Mouse (Mus musculus) kidney, postnatal 25 days (tissue): ENCODE results near the gene Hadh.

Experiments
- DNase-seq, 2 experiments: peaks; one replicate each; pipeline ENCODE4 v3.0.0; 2021; ENCODE audit warnings: mixed read lengths in 2 of 2

The Hadh gene

DNA sequence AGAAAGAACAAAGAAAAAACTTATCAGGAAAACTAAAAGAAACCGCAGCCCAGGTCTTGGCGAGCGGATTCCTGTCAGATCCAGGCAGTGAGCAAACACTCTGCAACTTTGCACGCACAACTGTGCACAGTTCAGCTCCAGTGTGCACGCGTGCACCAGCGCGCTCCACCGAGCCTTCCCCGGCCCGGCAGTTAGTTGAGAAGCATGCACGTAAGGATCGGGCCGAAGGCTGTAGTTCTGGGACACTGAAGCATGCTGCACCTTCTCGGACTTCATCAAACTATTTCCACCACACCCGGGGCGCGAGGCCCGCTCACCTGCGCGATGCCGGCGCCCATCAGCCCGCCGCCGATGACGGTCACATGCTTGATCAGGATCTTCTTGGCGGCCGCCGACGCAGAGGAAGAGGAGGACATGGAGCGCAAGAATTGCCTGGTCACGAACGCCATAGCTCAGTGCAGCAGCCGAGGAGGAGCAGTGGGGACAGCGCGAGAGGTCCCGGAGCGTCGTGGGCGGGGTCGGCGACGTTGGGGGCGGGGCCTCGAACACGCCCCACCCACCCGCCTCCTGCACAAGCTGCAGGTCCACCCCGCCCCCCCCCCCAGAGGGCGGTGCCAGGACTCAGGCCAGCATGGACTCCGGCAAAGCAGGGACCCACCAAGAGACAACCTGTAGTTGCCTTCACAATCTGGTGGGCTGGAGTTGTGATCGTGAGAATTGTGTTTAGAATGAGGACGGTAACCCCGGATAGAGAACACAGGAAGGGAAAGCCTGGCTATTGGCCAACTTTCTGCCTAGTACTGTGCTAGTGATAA is at the start of gene Hadh:
TSS of gene Hadh (minus strand) at position 543 of the 815 bp plus-strand sequence.
- DNase-seq, result peak; percentile 88 to 93

DNA sequence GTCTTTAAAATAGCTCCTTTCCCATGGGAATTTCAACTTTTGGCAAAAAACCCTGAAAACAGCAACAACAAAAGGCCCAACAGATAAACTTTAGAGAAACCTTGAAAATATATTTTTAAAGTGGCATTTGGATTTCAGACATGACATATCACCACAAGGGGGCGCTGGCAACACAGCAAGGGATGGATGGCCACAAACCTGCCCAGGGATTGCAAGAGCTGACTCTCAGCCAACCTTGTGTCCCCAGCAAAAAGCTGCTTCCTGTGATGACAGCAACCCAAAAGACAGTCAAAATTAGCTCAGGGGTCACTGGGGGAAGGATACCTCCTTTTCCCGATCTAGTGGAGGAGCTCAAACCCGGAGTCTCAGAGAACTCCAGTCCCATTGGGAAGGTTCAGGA is 48.3 kb upstream of the Hadh start:
- peak; percentile 86 to 93 for DNase-seq

- DNase-seq, result no peak
Observed at GRCm38 (mm10) chr3:131318211-131318610, 46.3 kb upstream of the Hadh start.

DNA sequence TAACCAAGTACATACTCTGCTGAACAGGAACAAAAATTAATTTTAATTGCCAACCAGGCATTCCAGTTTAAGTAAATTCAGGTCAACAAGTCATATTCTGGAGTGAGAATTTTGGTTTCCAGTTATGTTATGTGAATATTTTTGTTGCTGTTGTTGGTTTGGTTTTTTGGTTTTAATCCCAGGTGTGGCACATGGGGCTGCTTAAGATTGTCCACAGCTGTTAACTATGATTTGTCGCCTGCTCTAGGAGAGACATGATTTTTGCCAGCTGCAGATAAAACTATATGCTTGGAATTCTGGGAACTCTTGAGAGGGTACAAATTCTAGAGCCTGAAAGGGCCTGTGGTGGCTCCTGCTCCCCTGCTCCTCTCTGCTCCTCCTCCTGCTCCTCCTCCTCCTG is 45.2 kb upstream of the Hadh start:
- no peak for DNase-seq

DNA sequence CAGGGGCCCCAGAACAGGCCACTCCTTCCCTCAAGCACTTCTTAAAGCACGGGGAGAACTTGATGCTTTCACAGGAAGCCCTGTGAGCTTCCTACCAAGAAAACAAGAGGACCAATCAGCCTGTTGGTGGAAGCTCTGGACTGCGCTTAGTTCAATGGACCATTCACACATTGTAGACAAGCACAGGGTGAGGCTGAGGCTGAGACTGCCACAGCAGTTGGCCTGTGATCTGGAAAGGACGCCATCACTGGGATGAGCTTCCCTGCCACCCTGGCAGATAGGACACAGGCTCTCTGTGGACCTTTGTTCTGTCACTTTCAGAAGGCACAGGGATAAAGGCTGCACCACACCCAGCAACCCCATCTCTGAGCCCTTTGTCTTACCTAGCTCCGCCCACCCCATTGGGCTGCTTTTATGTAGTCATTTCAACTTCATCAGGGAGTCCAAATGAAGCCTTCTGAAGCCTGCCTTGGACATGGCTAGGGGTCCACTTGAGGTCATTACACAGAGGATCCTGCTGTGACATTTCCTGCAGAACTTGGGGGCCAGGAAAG is 44.1 kb upstream of the Hadh start:
- no peak for DNase-seq

DNA sequence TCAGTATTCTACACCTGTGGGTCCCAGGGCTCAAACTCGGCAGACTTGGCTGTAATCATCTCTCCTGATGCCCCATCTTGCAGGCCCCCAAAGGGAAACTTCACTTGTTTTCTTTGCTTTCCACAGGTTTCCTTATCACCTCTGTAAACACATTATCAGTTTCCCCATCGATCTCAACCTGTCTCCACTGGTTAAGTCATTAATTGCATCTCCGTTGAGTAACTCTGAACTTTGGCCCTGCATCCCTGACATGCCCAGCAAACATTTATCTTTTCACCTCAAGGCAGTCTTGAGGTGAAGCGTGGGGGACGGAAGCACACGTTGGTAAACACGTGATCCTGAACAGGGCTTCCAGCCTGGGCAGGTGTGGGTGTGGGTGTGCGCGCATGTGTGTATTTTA is 40.4 kb upstream of the Hadh start:
- no peak for DNase-seq

GRCm38 (mm10) chr3:131310572-131310971 is 38.7 kb upstream of the Hadh start:
- no peak for DNase-seq

DNA sequence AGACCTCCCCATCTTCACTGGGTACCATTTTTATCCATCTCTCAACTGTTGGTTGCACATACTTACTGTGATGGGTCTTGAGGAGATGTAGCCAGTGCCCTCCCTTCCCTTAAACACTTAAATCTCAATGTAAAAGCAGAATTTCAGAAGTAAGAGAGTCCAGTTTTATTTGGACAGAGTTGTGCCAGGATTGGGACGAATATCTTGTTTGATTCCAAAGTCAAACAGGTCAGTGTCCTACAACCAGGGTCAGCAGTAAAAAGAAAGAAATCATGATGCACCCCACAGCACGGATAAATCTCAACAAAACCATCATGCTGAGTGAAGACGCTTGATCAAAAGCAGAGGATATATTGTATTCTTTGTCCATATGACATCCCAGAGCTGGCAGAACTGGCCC is 35.9 kb upstream of the Hadh start:
- DNase-seq, result no peak

GRCm38 (mm10) chr3:131306255-131306654 is 34.4 kb upstream of the Hadh start:
- no peak for DNase-seq

DNA sequence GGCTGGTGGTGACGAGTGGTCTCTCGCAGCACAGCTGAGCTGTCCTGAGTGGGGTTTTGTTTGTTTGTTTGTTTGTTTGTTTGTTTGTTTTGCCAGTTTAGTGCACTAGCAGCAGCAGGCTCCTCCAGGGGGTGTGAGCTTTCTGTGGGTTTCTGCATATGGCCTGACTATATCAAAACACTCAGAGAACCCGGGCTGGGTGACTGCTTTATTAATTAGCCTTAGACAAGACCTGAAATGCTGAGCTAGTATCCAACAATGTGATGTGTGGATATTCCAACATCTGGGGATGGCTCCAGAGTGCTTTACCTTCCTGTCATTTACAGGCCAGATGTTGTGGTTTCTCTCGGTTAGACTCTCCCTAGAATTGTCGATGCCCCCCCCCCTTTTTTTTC is 31.4 kb upstream of the Hadh start:
- DNase-seq, result no peak

GRCm38 (mm10) chr3:131302452-131303319 is 30.8 kb upstream of the Hadh start, which contains the start of gene Cyp2u1:
TSS of gene Cyp2u1 (minus strand) at chr3:131303227.
- peak; percentile 92 to 97 for DNase-seq

DNA sequence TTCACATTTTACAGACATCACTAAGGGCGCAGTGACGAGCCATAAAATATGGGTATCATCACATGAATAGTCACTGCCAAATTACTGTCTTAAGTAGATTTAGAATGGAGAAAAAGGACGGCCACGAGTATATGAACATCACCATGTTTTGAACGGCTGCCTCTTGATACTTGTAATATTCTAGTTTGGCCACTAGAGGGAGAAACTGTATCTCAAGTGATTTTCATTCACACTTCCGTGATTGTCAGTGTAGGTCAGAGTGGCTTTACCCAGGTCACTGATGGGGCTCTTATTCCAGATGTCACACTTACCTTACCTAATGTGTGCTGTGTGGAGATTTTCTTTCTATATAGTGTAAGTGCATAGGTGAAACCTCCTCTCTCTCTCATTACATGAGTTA is 28.0 kb upstream of the Hadh start:
- DNase-seq, result no peak

DNA sequence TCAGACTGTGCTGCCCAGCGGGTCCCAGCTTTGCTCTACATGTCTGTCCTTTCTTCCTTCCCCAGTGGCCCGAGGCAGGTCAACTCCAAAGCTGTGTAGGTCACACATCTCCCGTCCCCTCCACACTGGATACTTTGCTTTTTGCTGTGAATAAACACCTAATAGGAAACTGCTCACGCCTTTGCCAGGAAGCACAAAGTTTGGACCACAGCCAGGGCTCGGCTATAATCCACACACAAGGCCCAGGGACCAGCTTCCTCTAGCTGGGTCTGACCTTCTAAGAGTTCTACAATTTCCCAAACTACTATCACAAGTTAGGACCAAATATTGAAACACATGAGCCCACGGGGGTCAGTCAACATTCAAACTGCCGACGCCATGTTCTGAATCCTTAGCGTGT is 27.2 kb upstream of the Hadh start:
- DNase-seq, result peak; percentile 31 to 59

DNA sequence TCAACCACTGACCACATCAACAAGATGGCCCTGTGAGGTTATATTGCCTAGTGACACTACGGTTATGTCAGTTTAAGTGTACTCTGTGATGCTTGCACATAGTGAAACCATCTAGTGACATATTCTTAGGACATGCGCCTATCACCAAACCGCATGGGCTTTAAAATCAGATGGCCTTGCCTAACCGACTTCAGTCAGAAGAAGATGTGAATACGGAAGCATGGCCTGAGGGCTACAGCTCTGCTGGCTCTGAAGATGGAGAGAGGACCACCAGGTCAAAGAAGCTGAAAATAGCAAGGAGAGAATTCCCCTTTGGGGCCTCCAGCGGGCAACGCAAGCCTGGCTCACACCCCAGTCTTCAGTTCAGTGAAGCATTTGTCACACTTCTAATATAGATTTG is 25.0 kb upstream of the Hadh start:
- no peak for DNase-seq

GRCm38 (mm10) chr3:131295513-131296200 is 23.8 kb upstream of the Hadh start:
- peak in 1 of 2 experiments; percentile 48 for DNase-seq

- no peak for DNase-seq
Observed at GRCm38 (mm10) chr3:131294503-131294902, 22.6 kb upstream of the Hadh start.

GRCm38 (mm10) chr3:131292959-131293358 is 21.1 kb upstream of the Hadh start:
- no peak for DNase-seq

GRCm38 (mm10) chr3:131292349-131292748 is 20.4 kb upstream of the Hadh start:
- DNase-seq, result no peak

- DNase-seq, result no peak
Observed at GRCm38 (mm10) chr3:131291890-131292289, 20.0 kb upstream of the Hadh start.

GRCm38 (mm10) chr3:131274151-131274550 is 2.2 kb upstream of the Hadh start:
- no peak for DNase-seq

DNA sequence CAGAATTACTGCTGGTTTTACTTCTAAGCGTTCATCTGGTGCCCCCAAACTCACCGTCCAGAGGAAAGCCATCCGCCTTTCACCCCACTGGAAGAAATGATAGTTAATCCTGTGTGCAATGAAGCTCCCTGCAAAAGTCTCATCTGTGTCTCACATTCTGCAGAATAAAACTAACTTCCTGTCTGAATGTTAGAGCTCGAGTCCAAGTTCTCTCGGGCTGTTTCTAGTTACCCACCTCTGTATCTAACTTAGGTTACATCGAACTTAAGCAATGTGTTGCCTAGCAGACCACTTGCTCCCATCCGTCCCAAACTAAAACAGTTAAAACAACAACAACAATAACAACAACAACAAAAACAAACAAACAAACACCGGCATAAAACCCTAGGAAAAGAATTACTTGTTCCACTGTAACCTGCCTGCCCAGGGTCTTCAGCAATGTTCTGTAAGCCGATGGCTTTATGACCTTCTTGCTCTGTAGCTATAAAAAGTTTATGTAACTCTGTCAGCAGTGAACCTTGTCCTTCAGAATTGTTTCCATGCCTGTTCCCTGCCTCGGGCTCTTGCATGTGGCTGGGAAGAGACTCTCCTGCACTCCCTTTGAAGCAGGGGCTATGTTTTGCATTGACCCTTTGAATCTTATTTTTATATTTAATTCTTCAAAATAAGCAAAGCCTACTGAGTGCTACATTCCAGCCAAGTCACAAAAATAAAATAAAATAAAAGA is 636 bp upstream of the Hadh start:
- peak in 1 of 2 experiments; percentile 71 for DNase-seq

DNA sequence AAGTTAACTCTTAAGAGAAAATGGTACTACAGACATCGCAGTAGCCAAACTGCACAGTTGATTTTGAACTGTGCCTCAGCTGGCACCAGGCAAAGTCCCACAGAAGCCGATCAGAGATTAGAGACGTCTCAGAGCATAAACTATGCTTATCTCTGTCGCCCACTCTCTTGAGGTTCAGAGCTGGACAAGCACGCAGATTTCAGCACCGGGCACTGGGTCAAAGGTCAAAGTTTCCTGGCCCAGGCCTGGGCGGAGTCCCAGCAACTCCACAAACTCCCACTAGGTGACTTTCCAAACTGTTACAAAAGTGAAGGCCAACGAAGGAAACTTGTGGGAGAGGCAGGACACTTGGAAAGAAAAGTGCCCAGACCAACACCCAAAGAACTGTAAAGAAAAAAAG is 744 bp downstream of the Hadh start:
- peak; percentile 87 to 91 for DNase-seq
